Mouse (Mus musculus): ENCODE results near the gene Psmd8. TPM values are rescaled to one million over a fixed set of nuclear protein-coding genes. Genes with fewer than 3 reads are reported as not detected.
"Not testable (repeated sequence)": the region's sequence is repeated elsewhere in the genome, so short reads cannot be mapped to it uniquely, and the experiment has no call there.

The Psmd8 gene
- polyA plus RNA-seq (2011; ENCODE audit: insufficient read depth, insufficient read length, low replicate concordance, missing spikeins): 93.2 and 170 TPM in 2 replicates

DNA sequence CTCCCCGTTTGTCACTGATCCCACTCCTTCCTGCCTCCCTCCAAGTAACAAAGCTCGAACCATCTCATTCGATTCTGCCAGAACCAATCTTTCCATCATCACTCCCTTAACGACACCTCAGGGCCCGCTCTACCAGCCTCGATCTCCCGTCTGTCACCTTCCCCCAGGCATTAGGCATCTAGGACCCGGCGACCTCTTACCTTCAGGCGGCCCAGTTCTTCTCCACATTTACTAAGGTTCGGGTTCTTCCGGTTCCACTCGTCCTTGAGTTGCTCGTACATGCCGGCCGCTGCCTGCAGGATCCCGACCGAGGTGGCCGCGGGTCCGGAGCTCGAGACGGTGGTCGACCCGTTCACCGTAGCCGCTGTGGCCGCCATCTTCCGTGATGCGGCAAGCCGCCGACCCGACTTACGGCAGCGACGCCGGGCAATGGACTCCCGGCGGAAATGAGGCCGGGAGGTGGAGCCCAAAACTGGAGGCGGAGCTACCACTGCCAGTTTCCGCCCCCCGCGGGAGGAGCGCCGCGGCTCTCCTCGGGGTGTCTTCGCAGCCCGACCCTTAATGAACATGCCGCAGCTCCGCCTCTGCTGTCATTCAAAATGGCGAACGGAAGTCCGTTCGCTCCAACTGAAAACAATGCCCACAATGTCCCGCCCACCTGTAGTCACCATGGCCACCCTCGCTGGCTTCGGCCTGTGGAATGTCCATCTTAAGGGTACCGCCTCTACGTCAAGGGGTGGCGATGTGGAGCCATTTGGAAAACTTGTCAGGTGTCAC is at the start of gene Psmd8:
TSS of gene Psmd8 (minus strand) at position 625 of the 777 bp plus-strand sequence.
- peaks cover 2% of the 10 kb centered on the region; the same call in 1 of the 2 replicates for H3K4me1 ChIP-seq (ENCODE audit: control insufficient read depth, insufficient read depth, low read length)
- H3K4me3 ChIP-seq (replicated peaks; ENCODE audit: control insufficient read depth, low read depth, low read length): peak within 1 kb of the TSS; percentile 96
- peak within 1 kb of the TSS; percentile 84 for H3K27ac ChIP-seq (ENCODE audit: control insufficient read depth, insufficient read depth, low read depth, low read length, poor library complexity)
- under 1% methylated on average over 62 of the region's 62 CpGs for WGBS
- TF ChIP-seq POLR2A (IDR thresholded peaks at IDR 0.05; ENCODE audit: borderline replicate concordance, control insufficient read depth, low read depth, low read length): peak; percentile 95; the same call in 1 of the 2 replicates
- no peak; the same call in 1 of the 2 replicates for TF ChIP-seq CTCF (IDR thresholded peaks at IDR 0.05; ENCODE audit: control insufficient read depth, insufficient read depth, low read length)

DNA sequence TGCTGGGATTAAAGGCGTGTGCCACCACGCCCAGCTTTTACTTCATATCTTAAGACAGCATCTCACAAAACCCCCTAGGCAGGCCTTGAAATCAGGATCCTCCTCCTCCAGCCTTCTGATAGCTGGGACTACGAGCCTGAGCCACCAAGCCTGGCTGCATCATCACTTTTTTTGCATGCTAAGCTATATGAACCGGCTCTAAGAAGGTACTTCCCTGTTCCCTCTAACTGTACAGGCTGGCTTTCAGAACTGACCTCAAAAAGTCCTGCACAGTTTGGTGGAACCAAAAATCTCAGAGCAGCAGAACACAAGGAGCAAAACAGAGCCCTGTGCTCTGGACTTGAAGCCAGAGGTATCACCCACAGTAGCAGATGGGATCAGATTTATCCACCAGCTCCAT is 47.7 kb upstream of the Psmd8 start:
- TF ChIP-seq POLR2A (IDR thresholded peaks at IDR 0.05; ENCODE audit: borderline replicate concordance, control insufficient read depth, low read depth, low read length) (no peak), CTCF (IDR thresholded peaks at IDR 0.05; ENCODE audit: control insufficient read depth, insufficient read depth, low read length) (no peak)
- Histone ChIP-seq H3K27ac (ENCODE audit: control insufficient read depth, insufficient read depth, low read depth, low read length, poor library complexity) (no peak overlapping the region), H3K4me3 (replicated peaks; ENCODE audit: control insufficient read depth, low read depth, low read length) (no peak overlapping the region), H3K4me1 (ENCODE audit: control insufficient read depth, insufficient read depth, low read length) (no peaks in the 10 kb centered on the region; the same call in 1 of the 2 replicates)
- 46% methylated on average over 4 of the region's 4 CpGs for whole genome bisulfite sequencing

DNA sequence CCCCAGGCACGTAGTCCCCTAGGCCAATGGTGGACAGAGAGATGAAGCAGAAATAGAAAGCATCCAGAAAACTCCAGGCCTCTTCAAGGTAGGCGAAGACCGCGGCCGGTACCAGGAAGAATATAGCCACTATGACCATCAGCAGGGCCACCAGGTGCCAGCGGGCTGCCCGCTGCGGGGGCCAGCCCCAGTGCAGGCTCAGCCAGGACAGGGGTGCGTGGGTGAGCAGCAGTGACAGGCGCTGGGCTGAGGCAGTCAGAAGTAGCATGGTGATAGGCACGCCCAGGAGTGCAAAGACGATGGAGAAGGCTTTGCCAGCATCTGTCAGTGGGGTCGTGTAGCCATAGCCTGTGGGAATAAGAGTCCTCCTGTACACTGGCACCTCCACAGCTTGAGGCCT is 45.0 kb upstream of the Psmd8 start:
- Histone ChIP-seq H3K4me3 (replicated peaks; ENCODE audit: control insufficient read depth, low read depth, low read length) (no peak overlapping the region), H3K4me1 (ENCODE audit: control insufficient read depth, insufficient read depth, low read length) (no peaks in the 10 kb centered on the region), H3K27ac (ENCODE audit: control insufficient read depth, insufficient read depth, low read depth, low read length, poor library complexity) (no peak overlapping the region)
- TF ChIP-seq CTCF (IDR thresholded peaks at IDR 0.05; ENCODE audit: control insufficient read depth, insufficient read depth, low read length) (no peak), POLR2A (IDR thresholded peaks at IDR 0.05; ENCODE audit: borderline replicate concordance, control insufficient read depth, low read depth, low read length) (no peak)
- 90% methylated on average over 13 of the region's 13 CpGs for WGBS

DNA sequence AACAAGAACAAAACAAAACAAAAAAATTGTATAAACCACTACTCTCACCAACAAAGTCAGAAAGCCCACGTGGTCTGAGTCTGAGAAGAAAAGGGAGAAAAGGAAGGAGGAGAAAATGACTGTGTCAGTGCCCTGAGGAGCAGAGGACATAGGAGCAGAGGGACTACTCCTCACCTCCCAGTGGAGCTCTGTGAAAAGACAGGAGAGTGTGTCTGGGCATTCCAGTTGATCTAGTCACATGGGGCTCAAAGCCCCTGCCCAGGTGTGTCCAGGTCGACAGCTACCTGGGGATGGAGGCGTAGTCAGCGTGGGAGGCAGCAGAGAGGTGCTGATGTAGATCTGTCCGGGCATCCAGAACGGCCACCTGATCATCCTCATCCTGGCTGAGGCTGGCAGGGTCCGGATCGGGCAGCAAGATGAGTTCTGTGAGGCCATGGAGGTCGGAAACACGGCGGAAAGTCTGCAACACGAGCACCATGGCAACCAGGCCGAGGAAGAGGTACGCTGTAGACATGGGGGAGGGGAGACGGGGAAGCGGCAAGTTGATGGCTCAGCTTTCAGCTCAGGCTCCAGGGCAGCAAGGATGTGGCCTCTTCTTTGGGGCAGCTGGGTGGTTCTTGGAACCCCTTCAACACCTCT is 44.4 kb upstream of the Psmd8 start:
- Histone ChIP-seq H3K4me1 (ENCODE audit: control insufficient read depth, insufficient read depth, low read length) (no peaks in the 10 kb centered on the region), H3K4me3 (replicated peaks; ENCODE audit: control insufficient read depth, low read depth, low read length) (no peak overlapping the region), H3K27ac (ENCODE audit: control insufficient read depth, insufficient read depth, low read depth, low read length, poor library complexity) (no peak overlapping the region)
- WGBS: 44% methylated on average over 16 of the region's 16 CpGs
- TF ChIP-seq POLR2A (IDR thresholded peaks at IDR 0.05; ENCODE audit: borderline replicate concordance, control insufficient read depth, low read depth, low read length) (no peak), CTCF (IDR thresholded peaks at IDR 0.05; ENCODE audit: control insufficient read depth, insufficient read depth, low read length) (no peak)

GRCm38 (mm10) chr7:29214846-29215245 is 34.3 kb upstream of the Psmd8 start:
- H3K27ac ChIP-seq (ENCODE audit: control insufficient read depth, insufficient read depth, low read depth, low read length, poor library complexity): no peak overlapping the region
- WGBS: 82% methylated on average over 15 of the region's 15 CpGs
- TF ChIP-seq CTCF (IDR thresholded peaks at IDR 0.05; ENCODE audit: control insufficient read depth, insufficient read depth, low read length): no peak
- no peaks in the 10 kb centered on the region for H3K4me1 ChIP-seq (ENCODE audit: control insufficient read depth, insufficient read depth, low read length)
- no peak overlapping the region for H3K4me3 ChIP-seq (replicated peaks; ENCODE audit: control insufficient read depth, low read depth, low read length)

DNA sequence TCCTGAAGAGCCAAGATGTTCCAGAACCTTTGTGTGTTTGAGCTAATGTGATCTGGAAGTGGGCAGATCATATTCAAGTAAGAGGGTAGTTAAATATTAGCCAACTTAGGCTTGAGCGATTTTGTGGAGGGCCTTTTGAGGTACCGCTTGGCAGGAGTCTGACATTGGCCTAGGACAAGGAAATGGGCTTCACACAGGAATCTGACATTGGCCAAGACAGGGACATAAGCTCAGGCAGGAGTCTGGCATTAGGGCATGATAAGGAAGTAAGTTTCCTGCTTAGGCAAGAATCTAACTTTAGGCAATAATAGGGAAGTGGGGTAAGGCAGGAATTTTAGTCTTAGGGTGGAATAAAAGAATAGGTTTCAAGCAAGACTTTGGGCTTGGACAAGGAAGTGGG is 33.7 kb upstream of the Psmd8 start:
- WGBS: 67% methylated on average over 2 of the region's 2 CpGs
- TF ChIP-seq POLR2A (IDR thresholded peaks at IDR 0.05; ENCODE audit: borderline replicate concordance, control insufficient read depth, low read depth, low read length) (no peak), CTCF (IDR thresholded peaks at IDR 0.05; ENCODE audit: control insufficient read depth, insufficient read depth, low read length) (no peak)
- no peak overlapping the region for H3K4me3 ChIP-seq (replicated peaks; ENCODE audit: control insufficient read depth, low read depth, low read length)
- H3K4me1 ChIP-seq (ENCODE audit: control insufficient read depth, insufficient read depth, low read length): no peaks in the 10 kb centered on the region
- H3K27ac ChIP-seq (ENCODE audit: control insufficient read depth, insufficient read depth, low read depth, low read length, poor library complexity): no peak overlapping the region

- 67% methylated on average over 20 of the region's 20 CpGs for WGBS
- TF ChIP-seq POLR2A (IDR thresholded peaks at IDR 0.05; ENCODE audit: borderline replicate concordance, control insufficient read depth, low read depth, low read length) (no peak), CTCF (IDR thresholded peaks at IDR 0.05; ENCODE audit: control insufficient read depth, insufficient read depth, low read length) (no peak)
Observed at GRCm38 (mm10) chr7:29213675-29214082, 33.2 kb upstream of the Psmd8 start, which contains the start of gene Catsperg1. Catsperg1 (minus strand) TSS chr7:29214035.

GRCm38 (mm10) chr7:29212775-29213560 is 32.5 kb upstream of the Psmd8 start:
- not testable (repeated sequence) for H3K27ac ChIP-seq (ENCODE audit: control insufficient read depth, insufficient read depth, low read depth, low read length, poor library complexity); H3K4me3 ChIP-seq (replicated peaks; ENCODE audit: control insufficient read depth, low read depth, low read length); H3K4me1 ChIP-seq (ENCODE audit: control insufficient read depth, insufficient read depth, low read length)
- 85% methylated on average over 40 of the region's 40 CpGs for WGBS

More at GRCm38 (mm10) chr7:29213675-29214082, 33.2 kb upstream of the Psmd8 start, which contains the start of gene Catsperg1:
- Histone ChIP-seq H3K4me3 (replicated peaks; ENCODE audit: control insufficient read depth, low read depth, low read length) (no peak within 1 kb of the TSS), H3K4me1 (ENCODE audit: control insufficient read depth, insufficient read depth, low read length) (no peaks in the 10 kb centered on the region), H3K27ac (ENCODE audit: control insufficient read depth, insufficient read depth, low read depth, low read length, poor library complexity) (no peak within 1 kb of the TSS)
